Mouse (Mus musculus) bone marrow, adult 2 months (tissue): ENCODE data around the gene Irx5.

Source experiments
- CTCF ChIP-seq: fragments of 200-500 bp; IDR thresholded peaks from 2 replicates; pipeline ENCODE4 v1.5.1; 2011; ENCODE audit warnings: low read length, control low read depth; ENCODE audit not compliant: control insufficient read depth, insufficient read depth
- POLR2A ChIP-seq: fragments of 200-500 bp; IDR thresholded peaks from 2 replicates; pipeline ENCODE4 v1.6.1; 2011; ENCODE audit warnings: low read depth, mild to moderate bottlenecking, control low read depth, low read length, borderline replicate concordance; ENCODE audit not compliant: control insufficient read depth

- TF ChIP-seq POLR2A (no peak), CTCF (no peak)
These were observed 7.4 kb downstream of the Irx5 start for GRCm38 (mm10) chr8:92364776-92365240.
